In genomic region chr9:98809526-98809925, GRCm38 (mm10) we compare ENCODE assay signal across 10 mouse cellular contexts. TPM values are rescaled to one million over a fixed set of nuclear protein-coding genes. Genes with fewer than 3 reads are reported as not detected.
DNase-seq lines count a peak whose midpoint lies in the region; ATAC-seq and TF ChIP-seq lines count a peak whose summit lies in the region.
"Not testable (repeated sequence)": the region's sequence is repeated elsewhere in the genome, so short reads cannot be mapped to it uniquely, and the experiment has no call there.
"Had no signal": no experiment of that assay in that cellular context is flagged by ENCODE, and none has a peak within 500 bp of the region (broad histone marks: within the 10 kb centered on the region; RNA-seq: fewer than 3 reads in every experiment).

No protein-coding gene starts in this region.

- not testable (repeated sequence) for H3K36me3 ChIP-seq in CH12.LX (replicated peaks in 1 of 2; ENCODE audit: control insufficient read depth in 1 of 2, insufficient read depth in 1 of 2, low read length in 1 of 2); hindbrain, embryonic 11.5 days (ENCODE audit: control insufficient read depth, insufficient read depth, low read length); liver, adult 2 months (ENCODE audit: control insufficient read depth, insufficient read depth, low read length)

- in situ Hi-C loops in CH12.LX (cut with MboI; ENCODE audit: low pct_ligation_motif_present, low pct_unique_long_range_greater_than_20kb, low sequenced_read_pairs) = loop anchor here (5.0 kb wide), 1 partner anchor 162 kb away; no protein-coding TSS in a partner anchor

- not testable (repeated sequence) for TF ChIP-seq POLR2A in CH12.LX (IDR thresholded peaks at IDR 0.05; ENCODE audit: low read depth, low read length); liver, adult 2 months (IDR thresholded peaks at IDR 0.05; ENCODE audit: extremely low read depth, insufficient read depth, low read length)

- H3K9ac ChIP-seq in CH12.LX (ENCODE audit: insufficient read depth, low read depth); hindbrain, embryonic 11.5 days (ENCODE audit: low read depth, low read length); liver, adult 2 months (ENCODE audit: low read depth, low read length): not testable (repeated sequence)

- not testable (repeated sequence) for H3K4me3 ChIP-seq in CH12.LX (replicated peaks in 1 of 3; ENCODE audit: low read depth in 2 of 3, low read length in 2 of 3, poor library complexity in 1 of 3); hindbrain, embryonic 11.5 days (ENCODE audit: low read depth, low read length); liver, adult 2 months (ENCODE audit: insufficient read depth, low read depth, low read length)

- TF ChIP-seq RAD21 in CH12.LX (IDR thresholded peaks at IDR 0.05; ENCODE audit: low read depth, low read length) = peak; percentile 42

- peak; percentile 21 for DNase-seq in CH12.LX (ENCODE audit: extremely low read depth)
- peak; percentile 8 to 14 for DNase-seq in cerebellum, adult 18-20 months
- peak; percentile 37 for DNase-seq in forelimb bud, embryonic 11.5 days (ENCODE audit: low read depth, low spot score)
- DNase-seq in hindbrain, embryonic 11.5 days (ENCODE audit: low spot score) = peak; percentile 65
- DNase-seq in layer of hippocampus, adult 9-10 months (ENCODE audit: low spot score) = peak; percentile 29
- peak; percentile 44 for DNase-seq in liver, adult 2 months (ENCODE audit: extremely low read depth, low read depth, low spot score)
- peak; percentile 27 for DNase-seq in neural tube, embryonic 10.5 days (ENCODE audit: extremely low spot score, low spot score)
- DNase-seq in telencephalon, adult 2 months (ENCODE audit: low read depth, low spot score) = peak; percentile 16

- ATAC-seq in hindbrain, embryonic 11.5 days (ENCODE audit: low FRiP score) = not testable (repeated sequence)

- not testable (repeated sequence) for H3K79me2 ChIP-seq in CH12.LX (replicated peaks; ENCODE audit: control insufficient read depth, extremely low read depth, insufficient read depth, poor library complexity, severe bottlenecking); liver, adult 2 months (ENCODE audit: control insufficient read depth, insufficient read depth, low read length)

- H3K4me2 ChIP-seq in CH12.LX (ENCODE audit: insufficient read depth, low read depth, poor library complexity, severe bottlenecking); hindbrain, embryonic 11.5 days (replicated peaks; ENCODE audit: low read depth, low read length): not testable (repeated sequence)

- H3K4me1 ChIP-seq in CH12.LX (ENCODE audit: control insufficient read depth in 1 of 2, insufficient read depth in 2 of 2); hindbrain, embryonic 11.5 days (replicated peaks; ENCODE audit: control insufficient read depth, insufficient read depth, low read length); liver, adult 2 months (ENCODE audit: control insufficient read depth, insufficient read depth, low read length): not testable (repeated sequence)

- not testable (repeated sequence) for TF ChIP-seq EP300 in CH12.LX (IDR thresholded peaks at IDR 0.05; ENCODE audit: low read length)

- H3K27ac ChIP-seq in CH12.LX (ENCODE audit: insufficient read depth, low read depth); hindbrain, embryonic 11.5 days (ENCODE audit: low read depth, low read length); liver, adult 2 months (replicated peaks; ENCODE audit: insufficient read depth, low read depth, low read length): not testable (repeated sequence)

- WGBS in hindbrain, embryonic 11.5 days = 83% methylated on average over 2 of the region's 2 CpGs
- WGBS in liver, adult 2 months = 71% methylated on average over 2 of the region's 2 CpGs

- dilution Hi-C loops in CH12.LX (cut with MboI; ENCODE audit: extremely low pct_ligation_motif_present, extremely low pct_unique_long_range_greater_than_20kb, low sequenced_read_pairs) = not testable (repeated sequence)

- H3K27me3 ChIP-seq in CH12.LX (replicated peaks) = peaks cover 39% of the 10 kb centered on the region
- not testable (repeated sequence) for H3K27me3 ChIP-seq in hindbrain, embryonic 11.5 days (ENCODE audit: control insufficient read depth, insufficient read depth, low read length); liver, adult 2 months (ENCODE audit: control insufficient read depth, insufficient read depth, low read length)

- H3K9me3 ChIP-seq in CH12.LX (replicated peaks; ENCODE audit: low read length); hindbrain, embryonic 11.5 days (ENCODE audit: control insufficient read depth, low read length): not testable (repeated sequence)

- TF ChIP-seq CTCF in CH12.LX (conservative IDR thresholded peaks at IDR 0.05 in 1 of 2, IDR thresholded peaks at IDR 0.05 in 1 of 2; ENCODE audit: low read depth in 2 of 2, low read length in 2 of 2) = peak in 1 of 2 experiments; percentile 63; a peak in 2 of 4 replicates
- TF ChIP-seq CTCF in liver, adult 2 months (IDR thresholded peaks at IDR 0.05; ENCODE audit: low read depth, low read length) = peak; percentile 44

TF ChIP-seq in CH12.LX, 34 proteins besides CTCF, POLR2A, EP300 and RAD21:
- peak; percentile 56 for TF ChIP-seq SMC3 (IDR thresholded peaks at IDR 0.05; ENCODE audit: low read depth, low read length)

RNA-seq across cellular contexts. Expression of gene Prr23a1, which starts 32.8 kb away (rescaled TPM):
- total RNA-seq in CH12.LX (2012; rRNA removed) (not detected in 2 replicates), CH12.LX (2014; rRNA removed) (not detected in 2 replicates)
- polyA plus RNA-seq in CH12.LX (2012; ENCODE audit: insufficient read length, low read depth) = not detected in 2 replicates
- polyA plus RNA-seq in hindbrain, embryonic 11.5 days (2014; fragmentation: Nextera tagmentation; extraction: Ambion mirVana) = not detected in 2 replicates
- total RNA-seq in liver, adult 2 months (2014; rRNA removed) = not detected in 2 replicates
- polyA plus RNA-seq in liver, adult 2 months (2012; rRNA removed) = not detected in 2 replicates
- total RNA-seq: gastrocnemius, postnatal 4 days had no signal

RNA-seq across cellular contexts. Expression of gene Prr23a2, which starts 46.8 kb away (rescaled TPM):
- not detected in 2 replicates for total RNA-seq in CH12.LX (2012; rRNA removed)
- not detected in 2 replicates for total RNA-seq in CH12.LX (2014; rRNA removed)
- not detected in 2 replicates for polyA plus RNA-seq in CH12.LX (2012; ENCODE audit: insufficient read length, low read depth)
- polyA plus RNA-seq in hindbrain, embryonic 11.5 days (2014; fragmentation: Nextera tagmentation; extraction: Ambion mirVana) = not detected in 2 replicates
- not detected in 2 replicates for total RNA-seq in liver, adult 2 months (2014; rRNA removed)
- polyA plus RNA-seq in liver, adult 2 months (2012; rRNA removed) = not detected in 2 replicates
- total RNA-seq: gastrocnemius, postnatal 4 days had no signal
- polyA plus RNA-seq: neural tube, embryonic 15.5 days had no signal

RNA-seq across cellular contexts. Expression of gene Prr23a3, which starts 55.0 kb away (rescaled TPM):
- not detected in 2 replicates for total RNA-seq in CH12.LX (2012; rRNA removed)
- not detected in 2 replicates for total RNA-seq in CH12.LX (2014; rRNA removed)
- not detected in 2 replicates for polyA plus RNA-seq in CH12.LX (2012; ENCODE audit: insufficient read length, low read depth)
- not detected in 2 replicates for polyA plus RNA-seq in hindbrain, embryonic 11.5 days (2014; fragmentation: Nextera tagmentation; extraction: Ambion mirVana)
- not detected in 2 replicates for total RNA-seq in liver, adult 2 months (2014; rRNA removed)
- polyA plus RNA-seq in liver, adult 2 months (2012; rRNA removed) = not detected in 2 replicates
- total RNA-seq: gastrocnemius, postnatal 4 days had no signal
- polyA plus RNA-seq: neural tube, embryonic 15.5 days had no signal

Comparison
In these comparisons a context has a peak if more than half of its experiments do, and no peak if none do; other contexts are left out.
1. DNase-seq: peak in every context shown above with its lines; median percentile 65 in hindbrain, embryonic 11.5 days; 44 in liver, adult 2 months; 37 in forelimb bud, embryonic 11.5 days; 29 in layer of hippocampus, adult 9-10 months; 27 in neural tube, embryonic 10.5 days; 21 in CH12.LX; 16 in telencephalon, adult 2 months; 11 in cerebellum, adult 18-20 months.